In the genomic region with DNA sequence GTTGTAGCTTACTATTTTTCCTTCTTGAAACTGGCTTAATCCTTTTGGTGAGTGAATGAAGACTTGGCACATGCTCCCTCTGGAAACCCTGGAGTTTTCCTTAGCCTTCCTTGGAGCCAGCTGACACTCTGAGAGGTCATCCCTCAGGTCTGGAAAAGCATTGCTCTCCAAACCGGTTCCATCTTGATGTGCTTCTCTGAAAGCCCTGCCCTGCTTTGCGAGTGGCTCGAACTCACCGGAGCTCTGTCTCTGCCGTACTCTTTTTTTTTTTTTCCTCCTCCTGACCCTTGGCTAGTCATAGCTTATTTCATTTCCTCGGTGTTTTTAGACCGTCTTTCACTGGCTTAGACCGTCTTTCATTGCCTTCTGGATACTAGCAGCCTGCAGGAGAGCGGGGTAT, we compare ENCODE assay signal across 17 mouse cellular contexts. TPM values are rescaled to one million over a fixed set of nuclear protein-coding genes. Genes with fewer than 3 reads are reported as not detected.
DNase-seq lines count a peak whose midpoint lies in the region; ATAC-seq and TF ChIP-seq lines count a peak whose summit lies in the region.
"Had no signal": no experiment of that assay in that cellular context is flagged by ENCODE, and none has a peak within 500 bp of the region (broad histone marks: within the 10 kb centered on the region; RNA-seq: fewer than 3 reads in every experiment).

No protein-coding gene starts in this region.

- no peak overlapping the region for H3K4me3 ChIP-seq in kidney, adult 2 months (ENCODE audit: insufficient read depth, low read depth, low read length)
- H3K4me3 ChIP-seq in ES-E14 (ENCODE audit: insufficient read depth in 1 of 2, low read depth in 1 of 2, low read length in 2 of 2, poor library complexity in 1 of 2, severe bottlenecking in 1 of 2) = peak overlapping the region in 1 of 2 experiments; percentile 44; a peak in 1 of 4 replicates
- no peak overlapping the region for H3K4me3 ChIP-seq in hindbrain, embryonic 12.5 days
- H3K4me3 ChIP-seq in midbrain, embryonic 15.5 days = no peak overlapping the region
- H3K4me3 ChIP-seq: heart, embryonic 15.5 days had no signal

- H3K4me2 ChIP-seq in hindbrain, embryonic 12.5 days (replicated peaks) = peak overlapping the region; percentile 17; the same call in 1 of the 2 replicates
- H3K4me2 ChIP-seq in midbrain, embryonic 15.5 days = peak overlapping the region; percentile 28; the same call in 1 of the 2 replicates

- DNase-seq in kidney, adult 2 months = peak; percentile 34
- DNase-seq in kidney, postnatal 14 days = no peak
- DNase-seq in ES-E14 (ENCODE audit: low read depth, low spot score) = peak; percentile 28
- DNase-seq in c-Kit-positive CD71-positive TER-119-positive erythroid progenitor cells, embryonic 14.5 days (ENCODE audit: low spot score) = no peak
- no peak for DNase-seq in adrenal gland, postnatal 10 days
- no peak for DNase-seq in B cell, adult 2 months
- DNase-seq: gastrocnemius, postnatal 10 days had no signal

- in situ Hi-C loops in ES-E14 (cut with MboI; ENCODE audit: low sequenced_read_pairs in 2 of 2, unreplicated experiment in 2 of 2) = no loop called here

- WGBS in kidney, adult 2 months = 17% methylated on average over 9 of the region's 9 CpGs
- WGBS in hindbrain, embryonic 12.5 days = 33% methylated on average over 9 of the region's 9 CpGs
- WGBS in midbrain, embryonic 15.5 days = 46% methylated on average over 9 of the region's 9 CpGs

- peaks cover 13% of the 10 kb centered on the region for H3K4me1 ChIP-seq in kidney, adult 2 months (ENCODE audit: control insufficient read depth, insufficient read depth, low read length)
- peaks cover 4 to 14% of the 10 kb centered on the region in 2 experiments; a peak in 3 of 4 replicates for H3K4me1 ChIP-seq in ES-E14 (ENCODE audit: control insufficient read depth in 2 of 2, insufficient read depth in 2 of 2, low read length in 2 of 2, poor library complexity in 1 of 2)
- H3K4me1 ChIP-seq in hindbrain, embryonic 12.5 days = peaks cover 17% of the 10 kb centered on the region
- peaks cover 9% of the 10 kb centered on the region for H3K4me1 ChIP-seq in midbrain, embryonic 15.5 days

- no peaks in the 10 kb centered on the region for H3K27me3 ChIP-seq in kidney, adult 2 months (replicated peaks; ENCODE audit: control insufficient read depth, insufficient read depth, low read length)
- peaks cover 4% of the 10 kb centered on the region for H3K27me3 ChIP-seq in hindbrain, embryonic 12.5 days
- 0 out of 2 replicates have a peak, but pooled peaks cover 4% of the 10 kb centered on the region for H3K27me3 ChIP-seq in midbrain, embryonic 15.5 days (replicated peaks)
- H3K27me3 ChIP-seq: CH12.LX; heart, embryonic 15.5 days had no signal

- TF ChIP-seq POLR2A in kidney, adult 2 months (IDR thresholded peaks at IDR 0.05; ENCODE audit: low read depth, low read length) = no peak

- H3K9me3 ChIP-seq in ES-E14 (ENCODE audit: control insufficient read depth, insufficient read depth, low read depth, low read length) = no peaks in the 10 kb centered on the region
- no peaks in the 10 kb centered on the region for H3K9me3 ChIP-seq in hindbrain, embryonic 12.5 days (replicated peaks)
- H3K9me3 ChIP-seq in midbrain, embryonic 15.5 days = no peaks in the 10 kb centered on the region
- H3K9me3 ChIP-seq: heart, embryonic 15.5 days had no signal

- ATAC-seq in hindbrain, embryonic 12.5 days (ENCODE audit: low FRiP score) = no peak
- ATAC-seq in midbrain, embryonic 15.5 days (replicated peaks) = no peak

- H3K36me3 ChIP-seq in kidney, adult 2 months (ENCODE audit: control insufficient read depth, insufficient read depth, low read length) = no peaks in the 10 kb centered on the region
- no peaks in the 10 kb centered on the region for H3K36me3 ChIP-seq in ES-E14 (ENCODE audit: control insufficient read depth, insufficient read depth, low read length, poor library complexity, severe bottlenecking)
- H3K36me3 ChIP-seq in hindbrain, embryonic 12.5 days = no peaks in the 10 kb centered on the region
- no peaks in the 10 kb centered on the region for H3K36me3 ChIP-seq in midbrain, embryonic 15.5 days (replicated peaks)
- H3K36me3 ChIP-seq: heart, embryonic 15.5 days had no signal

- H3K9ac ChIP-seq in ES-E14 (ENCODE audit: insufficient read depth, low read depth, low read length, poor library complexity, severe bottlenecking) = no peak overlapping the region
- H3K9ac ChIP-seq in hindbrain, embryonic 12.5 days = no peak overlapping the region
- no peak overlapping the region for H3K9ac ChIP-seq in midbrain, embryonic 15.5 days
- H3K9ac ChIP-seq: heart, embryonic 15.5 days had no signal

- no peak for TF ChIP-seq CTCF in kidney, adult 2 months (conservative IDR thresholded peaks at IDR 0.05; ENCODE audit: insufficient read depth, insufficient read length, low read depth, low read length)

- peak overlapping the region; percentile 75 for H3K27ac ChIP-seq in kidney, adult 2 months (ENCODE audit: insufficient read depth, low read depth, low read length)
- no peak overlapping the region for H3K27ac ChIP-seq in ES-E14 (ENCODE audit: insufficient read depth, low read depth, low read length, poor library complexity, severe bottlenecking)
- H3K27ac ChIP-seq in hindbrain, embryonic 12.5 days = no peak overlapping the region
- H3K27ac ChIP-seq in midbrain, embryonic 15.5 days = no peak overlapping the region
- H3K27ac ChIP-seq: heart, embryonic 15.5 days had no signal

TF ChIP-seq in ES-E14, 5 proteins besides CTCF, POLR2A, EP300 and RAD21:
- TF ChIP-seq HCFC1 (IDR thresholded peaks at IDR 0.05; ENCODE audit: borderline replicate concordance, insufficient read depth, low read length) = no peak
- TF ChIP-seq ZNF384 (IDR thresholded peaks at IDR 0.05; ENCODE audit: low read depth, low read length) = peak; percentile 70
- TF ChIP-seq CHD2 (IDR thresholded peaks at IDR 0.05; ENCODE audit: low read depth, low read length) = no peak

RNA-seq across cellular contexts. Expression of a gene that starts 49.5 kb away (rescaled TPM):
- 3.9 and 6.3 TPM in 2 replicates for polyA plus RNA-seq in kidney, adult 2 months (2012; rRNA removed)
- total RNA-seq in ES-E14 (2012; rRNA removed) = 14.9 TPM in 2 replicates
- 47.6 and 48.7 TPM in 2 replicates for polyA plus RNA-seq in hindbrain, embryonic 12.5 days (2016; fragmentation: Nextera tagmentation; extraction: Ambion mirVana)
- polyA plus RNA-seq in midbrain, embryonic 15.5 days (2015; fragmentation: Nextera tagmentation; extraction: Ambion mirVana) = 35.1 and 35.8 TPM in 2 replicates
- 10 to 100 TPM; 13.4 to 14.4 TPM for total RNA-seq in adrenal gland, postnatal 10 days (2021)

RNA-seq across cellular contexts. Expression of a gene that starts 58.7 kb away (rescaled TPM):
- not detected in 2 replicates for polyA plus RNA-seq in kidney, adult 2 months (2012; rRNA removed)
- total RNA-seq in ES-E14 (2012; rRNA removed) = not detected in 2 replicates
- polyA plus RNA-seq in hindbrain, embryonic 12.5 days (2016; fragmentation: Nextera tagmentation; extraction: Ambion mirVana) = 0.40 TPM in 1 of 2 replicates, not detected in the other
- polyA plus RNA-seq in midbrain, embryonic 15.5 days (2015; fragmentation: Nextera tagmentation; extraction: Ambion mirVana) = not detected in 2 replicates
- total RNA-seq in adrenal gland, postnatal 10 days (2021) = not detected
- total RNA-seq: CH12.LX; common myeloid progenitor, adult 5-6 weeks; gastrocnemius, postnatal 10 days; left cerebral cortex, adult 18-20 months; liver, adult 2 months had no signal
- polyA plus RNA-seq: heart, embryonic 15.5 days; intestine, embryonic 16.5 days; liver, adult 2 months; lung, postnatal 0 days; stomach, embryonic 16.5 days had no signal

Comparison
In these comparisons a context has a peak if more than half of its experiments do, and no peak if none do; other contexts are left out.
1. DNase-seq: peak in kidney, adult 2 months (single experiment) and ES-E14 (single experiment); none in kidney, postnatal 14 days (single experiment), c-Kit-positive CD71-positive TER-119-positive erythroid progenitor cells, embryonic 14.5 days (single experiment), adrenal gland, postnatal 10 days (single experiment) and B cell, adult 2 months (0 of 2).